Mouse (Mus musculus) left cerebral cortex, adult 2 months (tissue): Measurements from ENCODE around the gene Tec. TPM values are rescaled to one million over a fixed set of nuclear protein-coding genes. Genes with fewer than 3 reads are reported as not detected.
"Not testable (repeated sequence)": the region's sequence is repeated elsewhere in the genome, so short reads cannot be mapped to it uniquely, and the experiment has no call there.

ENCODE experiments used
- DNase-seq, 2 experiments: peaks; one replicate each; pipeline ENCODE4 v3.0.0; 2021 to 2022; ENCODE audit warnings: low spot score in 2 of 2, mixed read lengths in 1 of 2; ENCODE audit errors: extremely low spot score in 1 of 2
- H3K27ac ChIP-seq: fragments of 200-600 bp; 2 replicates; pipeline ENCODE4 v1.8.1; 2022
- H3K4me3 ChIP-seq: fragments of 200-600 bp; 2 replicates; pipeline ENCODE4 v1.8.1; 2022
- CTCF ChIP-seq: fragments of 200-600 bp; IDR thresholded peaks from 2 replicates; pipeline ENCODE4 v1.8.1; 2022; ENCODE audit warnings: antibody characterized with exemption, mild to moderate bottlenecking, moderate library complexity
- intact Hi-C: fragments of 180-260 bp; cut with DNase I; formaldehyde crosslinking; loops from one replicate; pipeline ENCODE4 v1.15.1; 2025
- total RNA-seq, 2 experiments: library from RNA; stranded (reverse); gene quantifications; 2 replicates each; pipeline ENCODE4 v1.2.3; 2021

The Tec gene
- total RNA-seq, 2 experiments from 2014 or later = 3.4 to 3.8 TPM

GRCm38 (mm10) chr5:72830988-72831610 lies 37.2 kb downstream of the Tec start:
- intact Hi-C loops = no loop called here
- DNase-seq = no peak
- H3K27ac ChIP-seq = no peak overlapping the region
- no peak for TF ChIP-seq CTCF
- no peak overlapping the region for H3K4me3 ChIP-seq

GRCm38 (mm10) chr5:72829506-72830067 lies 38.7 kb downstream of the Tec start:
- Histone ChIP-seq H3K27ac (no peak overlapping the region), H3K4me3 (no peak overlapping the region)
- no peak for TF ChIP-seq CTCF
- intact Hi-C loops = no loop called here
- DNase-seq = no peak

GRCm38 (mm10) chr5:72828401-72828800 lies 39.9 kb downstream of the Tec start:
- intact Hi-C loops = no loop called here
- H3K4me3 ChIP-seq = no peak overlapping the region
- TF ChIP-seq CTCF = no peak
- no peak for DNase-seq
- H3K27ac ChIP-seq = no peak overlapping the region

DNA sequence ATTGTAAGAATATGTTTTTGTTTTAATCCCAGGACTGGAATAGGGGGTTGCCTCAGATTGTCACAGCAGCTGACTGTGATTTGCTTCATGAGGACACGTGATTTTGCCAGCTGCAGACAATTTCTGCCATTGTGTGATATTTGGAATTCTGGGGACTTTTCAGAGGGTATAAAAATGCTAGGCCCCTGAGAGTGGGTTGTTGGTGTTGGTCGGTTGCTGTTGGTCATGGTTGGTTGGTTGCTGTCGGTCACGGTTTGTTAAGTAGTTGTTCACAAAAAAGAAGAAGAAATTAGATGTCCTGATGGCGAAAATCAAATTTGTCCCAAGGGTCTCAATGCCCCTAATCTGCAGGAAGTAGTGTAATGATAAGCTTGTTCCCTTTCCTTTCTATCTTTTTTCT lies 40.8 kb downstream of the Tec start:
- Histone ChIP-seq H3K4me3 (no peak overlapping the region), H3K27ac (no peak overlapping the region)
- intact Hi-C loops = no loop called here
- TF ChIP-seq CTCF = no peak
- DNase-seq = no peak

- no peak overlapping the region for H3K4me3 ChIP-seq
- no peak for DNase-seq
- TF ChIP-seq CTCF = no peak
- intact Hi-C loops = no loop called here
- no peak overlapping the region for H3K27ac ChIP-seq
Observed at GRCm38 (mm10) chr5:72826445-72826844, 41.8 kb downstream of the Tec start.

GRCm38 (mm10) chr5:72820651-72821050 lies 47.6 kb downstream of the Tec start:
- H3K4me3 ChIP-seq = no peak overlapping the region
- DNase-seq = no peak
- H3K27ac ChIP-seq = no peak overlapping the region
- no peak for TF ChIP-seq CTCF
- intact Hi-C loops = no loop called here

GRCm38 (mm10) chr5:72820036-72820640 lies 48.1 kb downstream of the Tec start:
- H3K27ac ChIP-seq = no peak overlapping the region
- DNase-seq = no peak
- intact Hi-C loops = no loop called here
- H3K4me3 ChIP-seq = no peak overlapping the region
- TF ChIP-seq CTCF = no peak

GRCm38 (mm10) chr5:72818513-72819180 lies 49.6 kb downstream of the Tec start:
- TF ChIP-seq CTCF = no peak
- H3K27ac ChIP-seq = no peak overlapping the region
- no peak overlapping the region for H3K4me3 ChIP-seq
- DNase-seq = no peak
- intact Hi-C loops = no loop called here

GRCm38 (mm10) chr5:72817523-72818091 lies 50.7 kb downstream of the Tec start:
- Histone ChIP-seq H3K4me3 (no peak overlapping the region), H3K27ac (no peak overlapping the region)
- intact Hi-C loops = no loop called here
- no peak for TF ChIP-seq CTCF
- DNase-seq = no peak

DNA sequence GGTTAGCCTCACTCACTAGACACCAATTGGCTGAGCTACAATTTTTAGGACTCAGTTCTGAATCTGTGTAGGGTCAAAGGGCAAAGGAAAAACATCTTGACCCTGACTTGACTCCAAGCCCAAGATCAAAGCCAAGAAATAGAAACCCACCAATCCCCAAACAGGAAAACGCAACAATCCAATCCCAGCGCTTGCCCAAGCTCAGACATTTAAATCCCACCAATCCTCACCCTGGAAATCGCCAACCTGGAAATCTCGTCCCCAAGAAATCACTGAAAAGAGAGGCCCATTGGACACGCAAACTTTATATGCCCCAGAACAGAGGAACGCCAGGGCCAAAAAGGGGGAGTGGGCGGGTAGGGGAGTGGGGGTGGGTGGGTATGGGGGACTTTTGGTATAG lies 51.3 kb downstream of the Tec start:
- H3K4me3 ChIP-seq, DNase-seq, H3K27ac ChIP-seq, intact Hi-C loops: not testable (repeated sequence)

DNA sequence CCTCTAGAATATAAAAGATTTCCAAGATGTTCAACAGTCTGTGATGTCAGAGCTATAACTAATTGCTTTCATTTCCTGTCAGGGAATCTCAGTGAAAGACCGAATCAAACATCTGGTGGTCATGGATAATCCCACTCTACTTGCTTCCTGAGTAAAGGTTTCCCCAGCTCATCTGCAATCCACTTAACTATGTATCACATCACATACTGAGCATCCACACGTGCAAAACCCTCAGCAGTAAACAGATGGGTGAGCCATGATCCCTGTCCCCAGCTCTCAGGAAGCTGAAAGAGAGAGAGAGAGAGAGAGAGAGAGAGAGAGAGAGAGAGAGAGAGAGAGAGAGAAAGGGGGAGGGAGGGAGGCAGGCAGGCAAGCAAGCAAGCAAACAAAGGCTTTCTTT lies 51.8 kb downstream of the Tec start:
- intact Hi-C loops = no loop called here
- DNase-seq = no peak
- no peak overlapping the region for H3K27ac ChIP-seq
- TF ChIP-seq CTCF = no peak
- H3K4me3 ChIP-seq = no peak overlapping the region

- no peak for DNase-seq
- intact Hi-C loops = no loop called here
- TF ChIP-seq CTCF = no peak
- Histone ChIP-seq H3K4me3 (no peak overlapping the region), H3K27ac (no peak overlapping the region)
Observed at GRCm38 (mm10) chr5:72816046-72816445, 52.2 kb downstream of the Tec start.
